Mouse (Mus musculus) 3134 (cell line): ENCODE results near the gene Trim61.

ENCODE experiments used
- DNase-seq: peaks from one replicate; pipeline ENCODE4 v3.0.0-alpha.2; 2011; ENCODE audit warnings: low spot score; ENCODE audit not compliant: insufficient read length; ENCODE audit errors: extremely low read depth

Trim61 gene

GRCm38 (mm10) chr8:64998806-64999365 is 19.4 kb downstream of the Trim61 start:
- no peak for DNase-seq

GRCm38 (mm10) chr8:64987731-64988130 is 30.6 kb downstream of the Trim61 start, which contains the start of gene Trim75:
Trim75 (minus strand) TSS chr8:64987831.
- no peak for DNase-seq

GRCm38 (mm10) chr8:64983150-64983897 is 35.0 kb downstream of the Trim61 start:
- no peak for DNase-seq
